Mouse (Mus musculus) hindbrain, postnatal 0 days (tissue): Measurements from ENCODE around the gene Adcy10. TPM values are rescaled to one million over a fixed set of nuclear protein-coding genes. Genes with fewer than 3 reads are reported as not detected.

Experiments used
- ATAC-seq: fragments of 200-750 bp; cut with Nextera tagmentation; 2 replicates; pipeline ENCODE4 v1.8.0; 2017; ENCODE audit warnings: mild to moderate bottlenecking, moderate TSS enrichment, moderate library complexity
- DNase-seq: peaks from one replicate; pipeline ENCODE4 v3.0.0-alpha.2; 2015; ENCODE audit warnings: low spot score
- H3K27ac ChIP-seq: fragments of 300-500 bp; sonication (generic); 2 replicates; pipeline ENCODE4 v1.5.1; 2014; ENCODE audit warnings: mild to moderate bottlenecking
- H3K27me3 ChIP-seq: fragments of 300-500 bp; sonication (generic); 2 replicates; pipeline ENCODE4 v1.6.1; 2014; ENCODE audit warnings: low read length, mixed read lengths; ENCODE audit not compliant: insufficient read depth
- H3K36me3 ChIP-seq: fragments of 300-500 bp; sonication (generic); 2 replicates; pipeline ENCODE4 v1.6.1; 2014; ENCODE audit warnings: low read length, mixed read lengths; ENCODE audit not compliant: insufficient read depth
- H3K4me1 ChIP-seq: fragments of 300-500 bp; sonication (generic); 2 replicates; pipeline ENCODE4 v1.6.1; 2014; ENCODE audit warnings: antibody characterized with exemption, low read length, mixed read lengths; ENCODE audit not compliant: insufficient read depth
- H3K4me2 ChIP-seq: fragments of 300-500 bp; sonication (generic); 2 replicates; pipeline ENCODE4 v1.6.1; 2014; ENCODE audit warnings: low read depth, mild to moderate bottlenecking, low read length, moderate library complexity, mixed read lengths
- H3K4me3 ChIP-seq: fragments of 300-500 bp; sonication (generic); 2 replicates; pipeline ENCODE4 v1.5.1; 2014; ENCODE audit warnings: low read length
- H3K9ac ChIP-seq: fragments of 300-500 bp; sonication (generic); replicated peaks from 2 replicates; pipeline ENCODE4 v1.6.1; 2014; ENCODE audit warnings: mild to moderate bottlenecking, low read length, moderate library complexity, mixed read lengths
- H3K9me3 ChIP-seq: fragments of 300-500 bp; sonication (generic); 2 replicates; pipeline ENCODE4 v1.6.1; 2016; ENCODE audit warnings: low read length, mixed read lengths
- CTCF ChIP-seq: IDR thresholded peaks from 2 replicates; pipeline ENCODE4 v1.5.1; 2016; ENCODE audit warnings: antibody characterized with exemption, control low read depth, low read depth
- WGBS: fragments of 180-500 bp; shearing (Covaris S2); extraction: QIAGEN DNeasy Blood & Tissue Kit; methylation state at CpG from one replicate; pipeline ENCODE4 v1.1.7; 2014; 5-methylcytosine and 5-hydroxymethylcytosine counted together
- polyA plus RNA-seq: library from polyadenylated mRNA; unstranded; fragments of >200 nt; fragmentation: Nextera tagmentation; extraction: Ambion mirVana; gene quantifications from 2 replicates; pipeline ENCODE4 v1.2.1, GENCODE M21; 2015
- total RNA-seq: library from RNA; depleted of rRNA; stranded (reverse); fragments of >200 nt; gene quantifications from 2 replicates; pipeline ENCODE4 v1.2.3, GENCODE M21; 2014; rRNA removed

Gene Adcy10
- total and polyA plus RNA-seq, 2 experiments from 2014 or later = 0.06 to 0.78 TPM

- ATAC-seq (no peak), DNase-seq (peak; percentile 39)
- Histone ChIP-seq H3K4me1 (peaks cover 4% of the 10 kb centered on the region; the same call in 1 of the 2 replicates), H3K27me3 (no peaks in the 10 kb centered on the region), H3K4me2 (no peak overlapping the region), H3K4me3 (no peak overlapping the region), H3K9me3 (no peaks in the 10 kb centered on the region), H3K36me3 (0 out of 2 replicates have a peak, but pooled peaks cover 6% of the 10 kb centered on the region), H3K9ac (no peak overlapping the region), H3K27ac (peak overlapping the region; percentile 43)
- 34% methylated on average over 15 of the region's 15 CpGs for WGBS
- no peak for TF ChIP-seq CTCF
These were observed 132.3 kb downstream of the Adcy10 start for GRCm38 (mm10) chr1:165617166-165617891.

GRCm38 (mm10) chr1:165618201-165618624 is 133.2 kb downstream of the Adcy10 start:
- peaks cover 6% of the 10 kb centered on the region; the same call in 1 of the 2 replicates for H3K36me3 ChIP-seq
- ATAC-seq = no peak
- TF ChIP-seq CTCF = no peak
- peaks cover 4% of the 10 kb centered on the region; the same call in 1 of the 2 replicates for H3K4me1 ChIP-seq
- no peaks in the 10 kb centered on the region for H3K27me3 ChIP-seq
- no peak overlapping the region for H3K4me3 ChIP-seq
- H3K9ac ChIP-seq = no peak overlapping the region
- 53% methylated on average over 9 of the region's 9 CpGs for WGBS
- no peak overlapping the region for H3K4me2 ChIP-seq
- H3K9me3 ChIP-seq = no peaks in the 10 kb centered on the region
- peak overlapping the region; percentile 21; the same call in 1 of the 2 replicates for H3K27ac ChIP-seq
- DNase-seq = no peak

- Histone ChIP-seq H3K4me1 (peaks cover 2% of the 10 kb centered on the region; the same call in 1 of the 2 replicates), H3K27me3 (no peaks in the 10 kb centered on the region), H3K9me3 (no peaks in the 10 kb centered on the region), H3K4me2 (no peak overlapping the region), H3K27ac (no peak overlapping the region), H3K36me3 (no peaks in the 10 kb centered on the region; the same call in 1 of the 2 replicates), H3K4me3 (no peak overlapping the region), H3K9ac (no peak overlapping the region)
- 88% methylated on average over 5 of the region's 5 CpGs for WGBS
- TF ChIP-seq CTCF = no peak
- DNase-seq (no peak), ATAC-seq (no peak)
These were observed 140.1 kb downstream of the Adcy10 start for GRCm38 (mm10) chr1:165625058-165625457.

GRCm38 (mm10) chr1:165625896-165626295 is 140.9 kb downstream of the Adcy10 start:
- H3K27ac ChIP-seq = no peak overlapping the region
- no peak overlapping the region for H3K4me3 ChIP-seq
- H3K4me1 ChIP-seq = peaks cover 7% of the 10 kb centered on the region; the same call in 1 of the 2 replicates
- H3K9ac ChIP-seq = no peak overlapping the region
- H3K4me2 ChIP-seq = no peak overlapping the region
- no peaks in the 10 kb centered on the region for H3K27me3 ChIP-seq
- H3K36me3 ChIP-seq = no peaks in the 10 kb centered on the region; the same call in 1 of the 2 replicates
- WGBS = 79% methylated on average over 5 of the region's 5 CpGs
- no peak for TF ChIP-seq CTCF
- ATAC-seq (no peak), DNase-seq (no peak)
- H3K9me3 ChIP-seq = no peaks in the 10 kb centered on the region

Other genes starting within 250 kb of the Adcy10 start
- 37.1 and 37.9 TPM in 2 replicates for gene Tiprl, start 248.2 kb upstream of the Adcy10 start, total RNA-seq
- 124 and 129 TPM in 2 replicates for gene Tiprl, start 248.2 kb upstream of the Adcy10 start, polyA plus RNA-seq
- gene Gpr161, start 189.4 kb upstream of the Adcy10 start, total RNA-seq = 49.7 and 52.0 TPM in 2 replicates
- gene Gpr161, start 189.4 kb upstream of the Adcy10 start, polyA plus RNA-seq = 2.1 and 2.4 TPM in 2 replicates
- gene Dcaf6, start 24.7 kb upstream of the Adcy10 start, total RNA-seq = 32.9 and 33.5 TPM in 2 replicates
- 19.2 and 20.6 TPM in 2 replicates for gene Dcaf6, start 24.7 kb upstream of the Adcy10 start, polyA plus RNA-seq
- 140 and 146 TPM in 2 replicates for gene Mpc2, start 24.5 kb upstream of the Adcy10 start, total RNA-seq
- 282 and 291 TPM in 2 replicates for gene Mpc2, start 24.5 kb upstream of the Adcy10 start, polyA plus RNA-seq
- 30.2 and 42.8 TPM in 2 replicates for gene Mpzl1, start 149.4 kb downstream of the Adcy10 start, total RNA-seq
- gene Mpzl1, start 149.4 kb downstream of the Adcy10 start, polyA plus RNA-seq = 140 and 145 TPM in 2 replicates
- gene Rcsd1, start 224.6 kb downstream of the Adcy10 start, total RNA-seq = 6.0 and 9.0 TPM in 2 replicates
- 8.5 and 9.2 TPM in 2 replicates for gene Rcsd1, start 224.6 kb downstream of the Adcy10 start, polyA plus RNA-seq